In genomic region chr2:34961481-34962036, GRCm38 (mm10) we compare ENCODE assay signal across 8 mouse cellular contexts. TPM values are rescaled to one million over a fixed set of nuclear protein-coding genes. Genes with fewer than 3 reads are reported as not detected.
A peak's percentile ranks its signal among the peaks of the same experiment; 100 is the strongest.
DNase-seq lines count a peak whose midpoint lies in the region; ATAC-seq and TF ChIP-seq lines count a peak whose summit lies in the region.

Gene Traf1, minus strand, starts transcription at chr2:34961772.

- 13% methylated on average over 20 of the region's 20 CpGs for WGBS in embryonic facial prominence, embryonic 10.5 days
- WGBS in heart, embryonic 15.5 days, result 7% methylated on average over 20 of the region's 20 CpGs
- WGBS in kidney, postnatal 0 days, result 8% methylated on average over 19 of the region's 20 CpGs

- H3K4me3 ChIP-seq in embryonic facial prominence, embryonic 10.5 days, result peak within 1 kb of the TSS; percentile 46
- peak within 1 kb of the TSS; percentile 37 for H3K4me3 ChIP-seq in heart, embryonic 15.5 days
- peak within 1 kb of the TSS; percentile 21 for H3K4me3 ChIP-seq in kidney, postnatal 0 days (replicated peaks; ENCODE audit: low read depth, low read length)

- no peak for TF ChIP-seq CTCF in kidney, postnatal 0 days (IDR thresholded peaks at IDR 0.05; ENCODE audit: low read depth)

- peaks cover 24% of the 10 kb centered on the region for H3K27me3 ChIP-seq in embryonic facial prominence, embryonic 10.5 days (replicated peaks; ENCODE audit: low read depth, poor library complexity, severe bottlenecking)
- H3K27me3 ChIP-seq in heart, embryonic 15.5 days, result peaks cover 4% of the 10 kb centered on the region; the same call in 1 of the 2 replicates
- no peaks in the 10 kb centered on the region for H3K27me3 ChIP-seq in kidney, postnatal 0 days (ENCODE audit: insufficient read depth, low read length)

- DNase-seq in adrenal gland, adult 18-20 months (ENCODE audit: low spot score in 2 of 2), result peak; percentile 48 to 49
- DNase-seq in adrenal gland, postnatal 4 days (ENCODE audit: low spot score in 2 of 2), result no peak
- peak; percentile 52 for DNase-seq in embryonic facial prominence, embryonic 10.5 days (ENCODE audit: low spot score)
- DNase-seq in kidney, postnatal 0 days (ENCODE audit: low spot score), result peak; percentile 79
- peak; percentile 80 for DNase-seq in lung, postnatal 25 days (ENCODE audit: low spot score)
- DNase-seq in spleen, postnatal 4 days (ENCODE audit: low spot score in 2 of 2), result peak; percentile 50 to 75

- H3K9me3 ChIP-seq in embryonic facial prominence, embryonic 10.5 days, result no peaks in the 10 kb centered on the region
- no peaks in the 10 kb centered on the region for H3K9me3 ChIP-seq in heart, embryonic 15.5 days (replicated peaks)
- H3K9me3 ChIP-seq in kidney, postnatal 0 days (replicated peaks; ENCODE audit: low read length), result no peaks in the 10 kb centered on the region

- peak within 1 kb of the TSS; percentile 58 for H3K27ac ChIP-seq in embryonic facial prominence, embryonic 10.5 days (replicated peaks)
- H3K27ac ChIP-seq in heart, embryonic 15.5 days, result no peak within 1 kb of the TSS
- H3K27ac ChIP-seq in kidney, postnatal 0 days, result peak within 1 kb of the TSS; percentile 48; the same call in 1 of the 2 replicates

- peaks cover 23% of the 10 kb centered on the region for H3K4me1 ChIP-seq in embryonic facial prominence, embryonic 10.5 days
- H3K4me1 ChIP-seq in heart, embryonic 15.5 days (replicated peaks), result peaks cover 28% of the 10 kb centered on the region
- peaks cover 16% of the 10 kb centered on the region; the same call in 1 of the 2 replicates for H3K4me1 ChIP-seq in kidney, postnatal 0 days (replicated peaks; ENCODE audit: insufficient read depth, low read length)

- H3K4me2 ChIP-seq in heart, embryonic 15.5 days, result peak within 1 kb of the TSS; percentile 60
- H3K4me2 ChIP-seq in kidney, postnatal 0 days (ENCODE audit: low read length), result peak within 1 kb of the TSS; percentile 62

- peak; percentile 56; the same call in 1 of the 2 replicates for ATAC-seq in heart, embryonic 15.5 days (replicated peaks; ENCODE audit: insufficient number of reproducible peaks, insufficient read depth, low FRiP score, low read depth)
- no peak; the same call in 1 of the 2 replicates for ATAC-seq in kidney, postnatal 0 days (replicated peaks; ENCODE audit: low FRiP score, low read depth)
- no peak for ATAC-seq in frontal cortex, adult (ENCODE audit: low TSS enrichment)

- peak within 1 kb of the TSS; percentile 17 for H3K9ac ChIP-seq in heart, embryonic 15.5 days
- H3K9ac ChIP-seq in kidney, postnatal 0 days (ENCODE audit: low read depth, low read length), result peak within 1 kb of the TSS; percentile 40

- no peaks in the 10 kb centered on the region for H3K36me3 ChIP-seq in embryonic facial prominence, embryonic 10.5 days (replicated peaks)
- no peaks in the 10 kb centered on the region for H3K36me3 ChIP-seq in heart, embryonic 15.5 days
- no peaks in the 10 kb centered on the region for H3K36me3 ChIP-seq in kidney, postnatal 0 days (ENCODE audit: insufficient read depth, low read length)

RNA-seq across cellular contexts. Expression of gene Traf1, which starts in this region (rescaled TPM):
- total RNA-seq in adrenal gland, adult 18-20 months (2021), result 1 to 10 TPM; 2.6 to 2.8 TPM
- total RNA-seq in adrenal gland, postnatal 4 days (2021), result 1 to 10 TPM; 2.1 to 3.4 TPM
- 0.34 and 0.38 TPM in 2 replicates for polyA plus RNA-seq in embryonic facial prominence, embryonic 10.5 days (2016; fragmentation: Nextera tagmentation; extraction: Ambion mirVana)
- 1.4 and 4.3 TPM in 2 replicates for polyA plus RNA-seq in heart, embryonic 15.5 days (2015; fragmentation: Nextera tagmentation; extraction: Ambion mirVana)
- 18.6 and 20.6 TPM in 2 replicates for polyA plus RNA-seq in kidney, postnatal 0 days (2015; fragmentation: Nextera tagmentation; extraction: Ambion mirVana)

Comparison
In these comparisons a context has a peak if more than half of its experiments do, and no peak if none do; other contexts are left out.
1. DNase-seq: peak in adrenal gland, adult 18-20 months (2 of 2), kidney, postnatal 0 days (single experiment), lung, postnatal 25 days (single experiment) and spleen, postnatal 4 days (2 of 2); none in adrenal gland, postnatal 4 days (0 of 2).
2. Peak in DNase-seq, H3K4me3 ChIP-seq and H3K27ac ChIP-seq in embryonic facial prominence, embryonic 10.5 days; RNA of the gene not detected or under 1 TPM.
3. Peak in every context shown above with its lines, with median percentiles within 50 percentile points of each other: H3K4me3 ChIP-seq.